Mouse (Mus musculus) midbrain, postnatal 0 days (tissue): ENCODE measurements at regions not wholly inside any gene's neighbourhood (a gene's known extent, or its start where the extent isn't known, plus 50 kb on each side); places are given as distances from the start of the nearest gene placed in this dataset.

ENCODE experiments used
- ATAC-seq: fragments of 200-750 bp; cut with Nextera tagmentation; 2 replicates; pipeline ENCODE4 v1.8.0; 2017; ENCODE audit warnings: moderate number of reproducible peaks, mild to moderate bottlenecking, moderate TSS enrichment, moderate library complexity; ENCODE audit not compliant: low FRiP score
- DNase-seq: peaks from one replicate; pipeline ENCODE4 v3.0.0-alpha.2; 2015; ENCODE audit warnings: low spot score
- H3K27ac ChIP-seq: fragments of 300-500 bp; sonication (generic); 2 replicates; pipeline ENCODE4 v1.5.1; 2014; ENCODE audit warnings: low read depth, mild to moderate bottlenecking, low read length, mixed read lengths
- H3K27me3 ChIP-seq: fragments of 300-500 bp; sonication (generic); 2 replicates; pipeline ENCODE4 v1.6.1; 2014; ENCODE audit warnings: low read length, control low read depth, mixed read lengths; ENCODE audit not compliant: insufficient read depth
- H3K36me3 ChIP-seq: fragments of 300-500 bp; sonication (generic); 2 replicates; pipeline ENCODE4 v1.6.1; 2014; ENCODE audit warnings: low read length, control low read depth, mixed read lengths; ENCODE audit not compliant: insufficient read depth
- H3K4me1 ChIP-seq: fragments of 300-500 bp; sonication (generic); 2 replicates; pipeline ENCODE4 v1.6.1; 2014; ENCODE audit warnings: mild to moderate bottlenecking, control low read depth, antibody characterized with exemption, low read length, mixed read lengths; ENCODE audit not compliant: insufficient read depth
- H3K4me2 ChIP-seq: fragments of 300-500 bp; sonication (generic); 2 replicates; pipeline ENCODE4 v1.6.1; 2014; ENCODE audit warnings: low read depth, mild to moderate bottlenecking, low read length, mixed read lengths; ENCODE audit not compliant: poor library complexity, severe bottlenecking
- H3K4me3 ChIP-seq: fragments of 300-500 bp; sonication (generic); 2 replicates; pipeline ENCODE4 v1.5.1; 2014; ENCODE audit warnings: low read depth, mild to moderate bottlenecking, low read length, moderate library complexity
- H3K9ac ChIP-seq: fragments of 300-500 bp; sonication (generic); replicated peaks from 2 replicates; pipeline ENCODE4 v1.6.1; 2014; ENCODE audit warnings: mild to moderate bottlenecking, low read length, moderate library complexity, mixed read lengths; ENCODE audit not compliant: poor library complexity, severe bottlenecking
- H3K9me3 ChIP-seq: fragments of 300-500 bp; sonication (generic); 2 replicates; pipeline ENCODE4 v1.6.1; 2016; ENCODE audit warnings: low read length, control low read depth
- CTCF ChIP-seq: IDR thresholded peaks from 2 replicates; pipeline ENCODE4 v1.5.1; 2016; ENCODE audit warnings: antibody characterized with exemption, mild to moderate bottlenecking
- WGBS: fragments of 180-500 bp; shearing (Covaris S2); extraction: QIAGEN DNeasy Blood & Tissue Kit; methylation state at CpG from one replicate; pipeline ENCODE4 v1.1.7; 2014; 5-methylcytosine and 5-hydroxymethylcytosine counted together

- no peak for TF ChIP-seq CTCF
- Histone ChIP-seq H3K27me3 (no peaks in the 10 kb centered on the region), H3K27ac (no peak overlapping the region), H3K4me3 (no peak overlapping the region), H3K36me3 (no peaks in the 10 kb centered on the region), H3K9ac (no peak overlapping the region), H3K4me1 (no peaks in the 10 kb centered on the region), H3K9me3 (no peaks in the 10 kb centered on the region), H3K4me2 (no peak overlapping the region)
- 82% methylated on average over 3 of the region's 3 CpGs for WGBS
- ATAC-seq (no peak), DNase-seq (no peak)
Measured at GRCm38 (mm10) chr14:106760150-106760549, 654.2 kb downstream of the Trim52 start.

DNA sequence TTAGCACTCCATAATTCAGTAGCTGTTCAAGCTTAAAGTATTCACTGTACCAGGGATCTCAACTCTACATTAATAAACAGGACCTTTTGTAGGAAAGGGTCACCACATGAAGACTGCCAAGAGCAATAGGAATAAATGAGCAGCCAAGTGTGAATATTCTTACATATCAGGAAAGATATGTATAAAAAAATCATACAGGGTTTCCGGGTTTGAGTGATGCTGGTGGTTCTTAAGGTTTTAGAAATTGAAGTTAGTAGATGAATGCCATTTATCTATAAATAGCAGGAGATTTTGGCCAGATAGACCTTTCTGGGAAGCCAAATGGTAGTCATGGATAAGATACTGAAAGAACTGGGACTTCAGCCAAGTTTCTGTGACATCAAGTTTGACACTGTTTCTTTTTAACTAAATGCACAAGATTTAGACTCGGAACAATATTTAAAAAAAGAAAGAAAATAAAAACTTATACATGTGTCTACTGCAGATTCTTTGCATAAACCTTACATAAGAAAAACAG lies 657.1 kb downstream of the Trim52 start:
- 73% methylated on average over 2 of the region's 2 CpGs for WGBS
- peak; percentile 26 for DNase-seq

DNA sequence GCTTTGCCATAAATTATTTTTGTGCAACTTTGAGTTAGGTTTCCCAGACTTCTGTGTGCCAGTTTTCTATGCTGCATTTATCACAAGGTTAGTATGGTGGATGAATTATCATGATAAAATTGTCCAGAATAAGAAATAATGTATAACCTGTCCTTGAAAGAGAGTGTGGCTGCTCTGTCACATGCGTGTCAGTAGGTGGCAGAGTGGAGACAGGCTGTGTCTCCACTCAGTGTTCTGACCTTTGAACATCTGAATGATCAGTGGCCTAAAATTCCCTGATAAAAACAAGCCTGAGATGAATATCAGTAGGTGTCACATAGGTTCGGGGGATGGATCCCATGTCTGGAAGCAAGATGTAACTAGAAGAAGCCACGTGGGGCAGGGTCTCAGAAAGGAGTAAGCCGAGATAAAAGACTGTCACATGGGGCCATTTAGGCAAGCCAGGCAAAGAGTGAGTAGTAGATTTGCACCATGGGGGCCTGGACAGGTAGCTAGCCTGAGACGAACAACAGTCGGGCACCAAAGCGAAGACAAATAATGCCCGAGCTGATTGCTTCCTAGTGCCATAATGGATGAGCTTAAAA lies 660.0 kb downstream of the Trim52 start:
- 0 out of 2 replicates have a peak, but pooled peaks have one; percentile 41 for ATAC-seq

More for the DNA sequence above, 657.1 kb downstream of the Trim52 start:
- no peaks in the 10 kb centered on the region for H3K36me3 ChIP-seq
- no peaks in the 10 kb centered on the region for H3K27me3 ChIP-seq
- TF ChIP-seq CTCF: no peak
- no peak overlapping the region for H3K27ac ChIP-seq
- ATAC-seq: no peak
- H3K4me1 ChIP-seq: no peaks in the 10 kb centered on the region
- no peak overlapping the region for H3K9ac ChIP-seq
- no peak overlapping the region for H3K4me3 ChIP-seq
- no peaks in the 10 kb centered on the region for H3K9me3 ChIP-seq
- H3K4me2 ChIP-seq: no peak overlapping the region

More for the DNA sequence above, 660.0 kb downstream of the Trim52 start:
- TF ChIP-seq CTCF: peak; percentile 71
- Histone ChIP-seq H3K9ac (no peak overlapping the region), H3K36me3 (no peaks in the 10 kb centered on the region), H3K27me3 (no peaks in the 10 kb centered on the region), H3K27ac (no peak overlapping the region), H3K4me1 (no peaks in the 10 kb centered on the region), H3K4me2 (no peak overlapping the region), H3K4me3 (no peak overlapping the region), H3K9me3 (no peaks in the 10 kb centered on the region)
- peak; percentile 5 for DNase-seq
- 72% methylated on average over 8 of the region's 8 CpGs for WGBS
